Mouse (Mus musculus) frontal cortex, adult (tissue): ENCODE measurements around the gene Akap13.
"Not testable (repeated sequence)": the region's sequence is repeated elsewhere in the genome, so short reads cannot be mapped to it uniquely, and the experiment has no call there.

Experiments
- ATAC-seq: cut with Nextera tagmentation; 2 replicates; pipeline ENCODE4 v1.9.2; 2017; ENCODE audit warnings: mild to moderate bottlenecking, moderate library complexity, mixed read lengths; ENCODE audit not compliant: low TSS enrichment

Akap13 gene

DNA sequence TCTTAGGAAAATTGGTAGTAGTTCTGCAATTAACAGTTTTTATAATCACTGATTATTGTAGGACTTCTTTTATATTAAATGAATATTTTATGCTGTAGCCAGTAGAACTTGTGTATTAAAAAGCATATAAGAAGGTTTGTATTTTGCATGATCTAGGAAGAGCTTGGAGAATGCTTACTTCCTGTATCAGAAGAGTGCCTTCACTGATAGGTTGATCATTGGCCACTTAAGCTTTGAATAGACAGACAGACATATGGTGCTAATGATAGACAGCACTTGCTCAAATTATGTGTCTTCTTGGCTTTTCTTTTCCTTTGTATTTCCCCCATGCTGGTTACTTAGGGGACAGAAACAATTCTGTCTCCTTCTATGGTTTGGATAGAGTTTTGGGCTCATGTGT is 139.9 kb downstream of the Akap13 start:
- ATAC-seq = no peak

DNA sequence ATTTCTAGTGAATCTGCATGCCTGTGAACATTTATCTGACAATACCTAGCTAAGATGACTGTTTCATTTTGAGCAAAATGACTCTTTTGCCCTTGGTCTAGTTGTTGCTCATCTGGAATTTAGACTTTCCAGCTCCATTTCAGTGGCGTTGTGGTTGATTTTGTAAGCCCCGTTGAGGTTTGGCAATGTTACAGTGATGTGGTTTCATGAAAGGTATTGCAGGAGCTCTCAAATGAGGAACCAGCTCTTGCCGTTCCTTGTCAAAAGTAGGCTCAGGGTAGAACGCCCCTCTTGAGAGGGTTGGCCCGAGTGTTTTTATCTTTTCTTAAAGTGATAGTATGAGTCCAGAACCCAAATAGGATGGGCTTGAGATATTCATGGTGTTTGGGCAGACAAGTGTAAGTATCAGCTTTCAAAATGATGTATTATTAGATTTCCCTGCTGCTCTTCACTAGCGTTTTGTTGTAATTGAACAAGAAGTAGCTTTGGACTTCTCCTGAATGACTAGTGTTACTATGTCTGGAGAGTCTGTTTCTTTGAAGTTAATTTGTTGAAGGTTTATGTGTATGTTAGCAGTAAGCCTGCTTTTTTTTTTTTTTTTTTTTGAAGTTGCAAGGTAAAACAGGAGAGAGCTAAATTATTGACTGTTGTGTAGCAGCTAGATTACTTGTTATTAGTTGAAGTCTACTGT is 140.9 kb downstream of the Akap13 start:
- no peak for ATAC-seq

DNA sequence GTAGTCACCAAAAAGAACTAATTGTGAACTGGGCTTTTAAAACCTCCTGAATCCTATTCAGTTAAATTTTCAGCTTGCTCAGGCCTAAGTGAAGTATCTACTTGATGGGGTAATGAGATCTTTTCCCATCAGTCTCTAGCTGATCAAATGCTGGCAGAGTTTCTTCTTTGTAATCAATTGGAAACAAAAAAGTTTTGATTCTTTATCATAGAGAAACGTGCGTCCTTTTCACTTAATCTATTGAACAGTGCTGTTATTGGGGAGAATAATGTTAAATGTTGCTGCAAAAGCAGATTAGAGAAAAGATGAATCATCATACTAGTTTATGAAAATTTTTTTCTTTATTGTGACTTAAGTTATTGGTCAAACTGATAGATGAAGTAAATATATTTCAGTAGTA is 142.5 kb downstream of the Akap13 start:
- ATAC-seq = no peak

DNA sequence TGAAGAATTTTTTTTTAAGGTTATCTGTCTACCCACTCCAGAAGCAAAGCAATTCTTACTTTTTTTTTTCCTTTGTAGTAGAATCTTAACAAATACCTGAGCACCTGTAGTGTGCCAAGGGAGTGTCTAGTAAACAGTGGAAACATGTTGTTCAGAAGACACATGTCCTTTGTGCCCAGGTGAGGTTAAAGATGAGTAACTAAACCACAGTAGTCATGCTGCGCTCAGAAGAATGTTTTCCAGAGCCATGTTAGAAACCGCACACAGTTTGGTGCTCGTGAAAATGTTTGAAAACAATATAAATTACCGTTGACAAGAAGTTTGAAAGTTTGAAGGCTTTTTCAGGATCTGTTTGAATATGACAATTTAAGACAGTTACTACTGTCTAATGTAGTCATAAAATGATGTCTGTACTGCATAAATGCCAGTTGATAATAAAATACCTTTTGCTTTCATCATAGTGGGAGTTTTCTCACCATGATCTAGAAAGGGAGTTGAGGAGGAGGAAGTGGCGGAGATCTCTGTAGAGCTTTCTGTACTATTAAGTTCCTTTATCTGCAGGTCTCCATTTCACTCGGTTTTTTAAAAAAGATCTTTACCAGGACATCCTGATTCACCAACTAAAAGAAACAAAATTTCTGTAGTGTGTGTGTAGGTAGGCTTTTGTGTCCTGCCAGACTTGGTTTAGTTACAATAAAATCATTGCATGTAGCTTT is 145.2 kb downstream of the Akap13 start:
- no peak for ATAC-seq

DNA sequence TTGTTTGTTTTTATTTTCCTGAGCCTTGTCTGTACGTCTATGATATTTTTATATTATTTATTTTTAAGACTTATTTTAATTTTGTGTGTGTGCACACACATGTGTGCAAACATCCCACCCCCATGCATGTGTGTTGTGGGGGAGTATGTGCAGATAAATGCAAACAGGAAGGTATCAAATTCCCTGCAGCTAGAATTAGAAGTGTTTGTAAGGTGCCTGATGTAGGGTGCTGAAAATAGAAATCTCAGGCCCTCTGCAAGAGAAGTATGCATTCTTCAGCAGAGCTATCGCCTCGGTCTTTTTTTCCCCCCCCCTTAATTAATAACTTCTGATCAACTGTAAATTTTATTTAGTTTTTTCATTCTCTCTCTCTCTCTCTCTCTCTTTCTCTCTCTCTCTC is 151.9 kb downstream of the Akap13 start:
- no peak for ATAC-seq

DNA sequence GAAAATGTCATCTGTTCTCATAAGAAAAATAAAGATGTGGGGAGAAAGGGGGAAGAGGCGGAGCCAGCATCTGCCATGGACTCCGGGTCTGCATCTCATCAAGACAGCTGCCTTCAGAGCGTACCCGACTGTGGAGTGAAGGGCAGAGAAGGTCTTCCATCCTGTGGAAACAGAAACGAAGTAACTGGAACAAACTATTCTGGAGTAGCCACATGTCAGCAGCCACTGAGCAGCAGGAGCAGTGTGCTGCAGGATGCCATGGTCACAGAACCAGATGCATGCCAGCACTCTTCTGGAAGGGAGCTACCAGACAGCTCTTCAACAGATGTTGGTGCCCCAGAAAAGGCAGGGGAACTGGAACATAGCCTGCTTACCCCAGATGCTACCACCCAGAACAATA is 153.4 kb downstream of the Akap13 start:
- no peak; the same call in 1 of the 2 replicates for ATAC-seq

DNA sequence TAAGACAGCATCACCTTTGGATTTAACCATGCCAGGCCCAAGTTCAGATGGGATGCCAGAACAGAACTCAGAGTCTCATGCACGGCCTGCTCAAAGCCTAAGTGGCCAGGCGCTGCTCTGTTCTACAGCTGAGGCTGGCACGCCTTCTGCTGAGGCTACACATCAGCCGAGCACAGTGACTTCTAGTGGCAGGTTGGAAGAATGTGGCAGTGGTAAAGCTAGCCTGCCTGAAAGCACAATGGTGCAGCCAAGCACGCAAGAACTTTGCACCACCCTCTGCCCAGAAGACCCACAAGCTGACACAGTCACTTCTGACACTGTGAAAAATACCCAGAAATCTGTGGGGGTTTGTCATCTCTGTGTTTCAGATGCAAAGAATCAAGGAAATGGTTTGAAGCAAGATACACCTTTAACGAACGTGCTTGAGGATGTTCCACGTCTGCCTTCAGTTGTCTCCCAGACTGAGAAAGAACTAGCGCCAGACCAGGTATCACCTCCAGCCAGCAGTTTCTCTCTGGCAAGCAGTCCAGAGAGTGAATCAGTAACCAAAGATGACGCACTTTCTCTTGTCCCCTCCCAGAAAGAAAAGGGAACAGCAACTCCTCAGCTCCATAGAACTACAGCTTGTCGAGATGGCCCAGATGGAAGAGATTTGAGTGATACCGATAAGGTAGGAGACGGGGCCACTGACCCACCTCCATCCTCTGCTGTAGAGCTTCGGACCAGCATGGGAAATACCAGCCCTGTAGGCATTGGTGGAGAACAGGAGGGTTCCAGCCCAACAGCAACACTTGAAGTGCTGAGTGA is 154.3 kb downstream of the Akap13 start:
- peak; percentile 82 for ATAC-seq

DNA sequence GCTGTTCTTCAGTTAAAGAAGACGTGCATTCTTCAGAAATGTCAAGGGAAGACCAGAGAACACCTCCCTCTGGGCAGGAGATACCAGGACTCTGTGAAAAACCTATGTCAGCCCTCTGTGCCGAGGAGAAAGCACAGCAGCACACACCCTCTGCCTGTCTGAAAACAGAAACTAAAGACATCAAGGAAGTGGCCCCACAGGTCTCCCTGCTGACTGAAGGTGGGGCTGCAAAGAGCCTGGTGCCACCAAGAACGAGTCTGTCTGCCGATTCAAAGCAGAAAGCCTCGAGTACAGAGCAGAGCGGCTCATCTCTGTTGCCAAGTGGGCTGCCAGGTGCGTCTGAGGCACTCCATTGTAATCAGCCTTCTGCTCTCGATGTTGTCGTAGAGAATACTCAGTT is 155.1 kb downstream of the Akap13 start:
- ATAC-seq = no peak

DNA sequence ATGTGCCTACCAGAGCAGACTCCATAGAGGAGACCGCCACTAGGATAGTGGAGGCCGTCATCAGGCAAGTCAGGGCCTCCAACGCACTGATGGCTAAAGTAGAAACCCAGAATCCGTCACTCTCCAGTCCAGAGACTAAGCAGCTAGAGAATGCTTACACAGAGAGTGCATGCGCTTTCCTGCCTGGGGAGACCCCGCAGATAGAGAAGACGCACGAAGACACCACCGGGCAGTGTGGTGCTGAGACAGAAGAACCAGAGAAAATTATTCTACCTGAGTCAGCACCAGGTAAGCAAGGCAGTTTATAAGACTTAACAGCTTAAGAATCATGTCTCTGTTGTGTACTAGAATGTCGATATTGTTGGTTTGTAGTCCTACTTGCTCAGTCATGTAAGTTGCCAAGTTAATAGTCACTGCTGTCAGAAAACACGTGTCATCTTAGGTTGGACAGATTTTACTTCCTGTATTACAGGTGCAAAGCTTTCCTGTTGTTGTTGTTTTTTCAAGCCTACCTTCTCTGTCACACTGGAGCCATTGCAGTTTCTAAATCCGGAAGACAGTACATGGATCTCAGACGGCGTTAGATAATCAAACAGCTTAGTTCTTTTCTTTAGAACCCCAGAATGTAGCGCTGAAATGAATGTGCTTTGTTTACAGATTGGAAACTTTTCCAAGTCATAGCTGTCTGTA is 156.1 kb downstream of the Akap13 start:
- ATAC-seq = no peak

DNA sequence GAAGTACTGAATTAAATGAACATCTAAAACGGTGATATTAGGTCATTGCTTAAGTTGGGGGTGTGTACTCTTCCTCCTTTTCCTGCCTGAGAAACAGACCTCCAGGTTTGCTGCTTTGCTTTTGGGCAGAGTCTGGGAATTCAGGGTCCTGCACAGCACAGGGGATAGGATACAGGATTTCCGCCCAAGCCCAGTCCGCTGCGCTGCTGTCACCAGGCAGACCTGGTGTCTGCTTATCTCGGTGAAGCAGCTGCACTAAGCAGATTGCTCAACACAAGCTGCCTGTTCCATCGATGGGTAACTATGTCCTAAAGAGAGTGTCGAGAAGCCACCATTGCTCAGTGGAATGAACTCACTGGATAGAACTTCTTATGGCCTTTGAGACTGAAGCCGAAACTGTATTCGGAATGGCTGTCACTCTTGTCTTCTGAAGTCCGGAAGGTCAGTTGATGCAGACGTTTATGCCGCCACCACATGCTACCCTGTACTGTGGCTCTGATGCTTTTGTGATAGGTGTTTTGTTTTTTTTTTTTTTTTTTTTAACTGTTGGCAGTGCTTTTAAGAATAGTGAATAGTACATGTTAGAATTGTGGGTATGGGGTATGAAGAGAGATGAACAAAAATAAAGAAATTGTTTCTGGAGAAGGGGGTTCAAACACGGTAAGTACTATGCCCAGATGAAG is 156.8 kb downstream of the Akap13 start:
- ATAC-seq = no peak

DNA sequence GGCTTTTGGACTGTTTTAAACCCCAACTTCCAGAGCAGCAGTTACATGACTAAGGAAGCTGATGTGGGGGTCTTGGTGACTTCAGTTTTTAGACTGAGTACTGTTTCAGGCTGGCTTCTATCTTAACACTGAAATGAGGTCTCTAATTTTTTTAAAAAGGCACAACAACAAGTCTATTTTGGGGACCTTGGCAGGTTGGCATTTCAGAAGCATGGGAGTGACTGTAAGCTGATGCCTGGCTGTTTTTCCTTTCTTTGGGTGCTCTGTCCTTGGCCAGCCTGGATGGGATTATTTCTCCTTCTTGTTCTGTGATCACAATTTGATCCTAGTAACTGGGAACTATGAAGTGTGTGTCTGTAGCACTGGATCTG is 157.3 kb downstream of the Akap13 start:
- no peak for ATAC-seq

DNA sequence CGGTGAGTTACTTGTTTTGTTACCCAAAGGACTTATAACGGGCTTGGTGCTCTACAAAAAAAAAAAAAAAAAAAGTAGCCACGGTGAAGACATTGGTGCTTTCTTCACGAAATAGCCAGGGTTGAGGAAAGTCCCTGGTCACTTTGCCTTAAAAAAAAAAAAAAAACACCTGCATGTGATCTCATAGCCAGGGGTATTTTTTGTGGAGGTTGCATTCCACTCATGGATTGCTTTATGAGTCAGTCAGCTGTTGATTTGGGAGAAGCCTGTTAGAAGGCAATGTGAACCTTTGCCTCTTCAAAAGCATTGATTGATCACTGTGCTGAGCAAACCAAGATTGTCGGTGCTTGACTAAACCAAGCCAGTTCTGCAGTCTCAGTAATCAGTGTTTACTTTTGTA is 157.9 kb downstream of the Akap13 start:
- ATAC-seq = no peak

DNA sequence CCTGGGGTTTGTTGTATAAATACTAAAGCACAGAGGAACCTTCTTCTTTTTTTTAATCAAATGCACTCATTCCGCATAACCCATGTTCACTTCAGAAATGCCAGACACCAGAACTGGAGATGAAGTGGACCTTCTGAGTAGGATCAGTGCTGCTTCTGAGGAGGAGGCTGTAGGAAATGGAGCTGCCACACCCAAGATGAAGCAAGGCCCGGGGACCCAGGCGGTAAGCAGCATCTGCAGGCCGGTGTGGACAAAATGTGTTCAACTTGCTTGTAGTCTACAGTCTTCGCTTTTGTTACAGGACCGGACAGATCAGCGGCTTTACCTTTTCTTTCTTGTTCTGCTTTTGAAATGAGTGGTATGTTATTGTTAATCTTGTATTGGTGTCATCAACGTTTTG is 159.5 kb downstream of the Akap13 start:
- no peak for ATAC-seq

DNA sequence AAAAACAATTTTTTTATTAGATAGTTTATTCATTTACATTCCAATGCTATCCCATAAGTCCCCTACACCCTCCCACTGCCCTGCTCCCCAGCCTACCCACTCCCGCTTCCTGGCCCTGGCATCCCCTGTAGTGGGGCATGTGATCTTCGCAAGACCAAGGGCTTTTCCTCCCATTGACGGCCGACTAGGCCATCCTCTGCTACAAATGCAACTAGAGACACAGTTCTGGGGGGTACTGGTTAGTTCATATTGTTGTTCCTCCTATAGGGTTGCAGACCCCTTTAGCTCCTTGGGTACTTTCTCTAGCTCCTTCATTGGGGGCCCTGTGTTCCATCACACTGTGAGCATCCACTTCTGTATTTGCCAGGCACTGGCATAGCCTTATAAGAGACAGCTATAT is 161.9 kb downstream of the Akap13 start:
- not testable (repeated sequence) for ATAC-seq

DNA sequence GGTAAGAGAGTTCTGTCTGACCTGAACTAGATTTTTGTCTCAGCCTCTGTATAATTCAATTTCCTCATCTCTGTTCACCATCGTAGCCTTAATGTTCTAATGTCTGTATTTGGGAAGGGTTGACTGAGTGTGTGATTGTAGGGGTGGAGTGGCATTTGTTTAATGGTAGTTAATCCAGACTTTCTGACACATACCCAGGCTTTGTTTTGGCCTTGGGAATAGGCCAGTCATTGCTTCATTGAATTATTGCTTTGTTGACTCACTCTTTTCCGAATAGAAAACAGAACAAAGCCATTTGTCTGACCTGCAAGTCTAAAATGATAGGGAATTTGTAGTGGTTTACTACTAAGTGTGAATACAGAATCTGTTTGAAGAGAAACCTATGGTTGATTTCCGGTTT is 163.4 kb downstream of the Akap13 start:
- ATAC-seq = no peak

DNA sequence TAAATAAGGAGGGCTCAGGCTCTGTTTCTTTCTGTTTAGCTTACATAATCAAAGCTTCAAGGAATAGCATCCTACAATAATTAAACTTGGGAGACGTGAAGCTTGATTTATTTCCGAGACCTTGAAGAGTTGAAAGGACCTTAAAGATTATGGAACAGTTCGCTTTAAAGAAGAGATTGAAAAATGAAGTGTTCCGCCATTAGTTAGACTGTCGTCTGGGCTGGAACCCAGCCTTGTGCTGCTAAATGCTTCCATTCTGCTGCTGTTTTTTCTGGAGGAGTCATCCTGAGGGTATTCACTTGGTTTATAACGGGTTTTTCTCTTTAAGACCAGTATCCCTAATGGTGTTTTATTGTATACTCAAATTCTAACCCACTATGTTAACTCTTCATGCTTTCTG is 164.5 kb downstream of the Akap13 start:
- no peak for ATAC-seq

DNA sequence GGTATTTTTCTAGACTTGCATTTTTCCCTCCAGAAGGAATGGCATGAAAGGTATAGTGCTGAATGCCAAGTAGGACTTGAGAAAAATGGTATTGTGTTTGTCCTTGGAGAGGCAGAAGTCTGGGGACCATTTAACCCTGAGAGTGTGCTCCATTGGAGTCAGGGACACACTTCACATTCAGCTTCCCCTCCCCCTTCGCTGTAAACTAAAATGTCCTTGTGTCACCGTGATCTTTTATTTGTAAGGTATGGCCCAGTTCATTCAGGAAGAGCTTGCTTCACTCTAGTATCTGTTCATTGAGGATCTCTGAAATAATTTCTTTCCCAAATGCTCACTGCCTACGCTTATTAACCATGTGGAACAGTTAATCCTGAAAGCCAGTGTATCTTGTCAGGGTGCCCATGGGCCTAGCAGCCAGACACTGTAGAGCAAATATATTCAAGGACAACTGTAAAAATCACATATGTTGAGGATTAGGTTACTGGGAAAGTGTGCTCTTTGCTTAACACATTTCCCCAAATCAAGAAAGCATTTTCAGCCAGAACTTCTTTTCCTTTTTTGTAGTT is 165.1 kb downstream of the Akap13 start:
- ATAC-seq = no peak

DNA sequence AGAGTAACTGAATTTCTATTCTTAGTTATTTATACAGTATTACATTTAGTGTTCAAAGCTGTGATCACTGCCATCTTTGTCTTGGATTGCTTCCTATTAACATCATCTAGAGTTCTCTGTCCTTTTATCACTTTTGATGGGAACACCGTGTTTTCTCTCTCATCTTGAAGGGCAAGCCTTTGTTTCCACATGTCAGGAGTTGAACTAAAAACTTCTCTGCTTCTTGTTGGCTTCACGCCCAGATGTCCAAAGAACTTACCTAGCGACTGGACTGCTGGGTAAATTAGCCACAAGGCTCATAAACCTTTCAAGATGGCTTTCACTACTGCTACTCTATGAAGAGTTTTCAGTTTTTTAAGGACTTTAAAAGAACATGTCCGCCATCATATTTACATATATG is 165.6 kb downstream of the Akap13 start:
- no peak for ATAC-seq

DNA sequence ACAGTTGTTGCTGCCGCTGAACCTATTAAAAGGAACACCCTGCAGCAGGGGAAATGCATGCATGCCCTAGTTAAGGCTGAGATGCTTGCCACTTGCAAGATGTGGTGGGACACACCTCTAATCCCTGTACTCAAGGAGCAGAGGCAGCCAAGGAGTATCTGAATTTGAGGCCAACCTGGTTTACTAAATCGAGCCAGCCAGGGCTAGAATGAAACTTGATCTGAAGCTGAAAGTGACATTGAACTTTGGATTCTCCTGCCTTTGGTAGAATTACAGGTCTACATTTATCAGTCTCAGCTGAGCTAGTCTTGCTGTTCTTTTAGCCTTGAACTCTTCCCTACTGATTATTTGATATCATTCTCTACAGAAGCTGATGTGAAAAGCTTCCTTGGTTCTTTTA is 172.5 kb downstream of the Akap13 start:
- ATAC-seq = no peak

DNA sequence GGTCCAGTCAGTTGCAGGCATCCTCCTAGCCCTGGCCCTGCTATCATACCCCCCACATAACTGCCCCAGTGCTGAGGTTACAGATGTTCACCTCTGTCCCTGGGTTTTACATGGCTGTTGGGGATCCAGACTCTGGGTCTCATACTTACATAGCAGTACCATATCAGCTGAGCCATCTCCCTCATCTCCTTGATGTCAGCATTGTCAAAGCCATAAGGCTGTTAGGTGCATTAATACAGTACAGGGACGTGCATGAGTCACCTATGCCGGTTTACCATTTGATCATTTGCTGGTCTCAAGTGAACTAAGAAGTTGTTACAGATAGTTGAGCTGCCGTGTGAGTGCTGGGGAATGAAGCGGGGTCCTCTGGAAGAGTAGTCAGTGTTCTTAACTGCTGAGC is 174.3 kb downstream of the Akap13 start:
- no peak for ATAC-seq

DNA sequence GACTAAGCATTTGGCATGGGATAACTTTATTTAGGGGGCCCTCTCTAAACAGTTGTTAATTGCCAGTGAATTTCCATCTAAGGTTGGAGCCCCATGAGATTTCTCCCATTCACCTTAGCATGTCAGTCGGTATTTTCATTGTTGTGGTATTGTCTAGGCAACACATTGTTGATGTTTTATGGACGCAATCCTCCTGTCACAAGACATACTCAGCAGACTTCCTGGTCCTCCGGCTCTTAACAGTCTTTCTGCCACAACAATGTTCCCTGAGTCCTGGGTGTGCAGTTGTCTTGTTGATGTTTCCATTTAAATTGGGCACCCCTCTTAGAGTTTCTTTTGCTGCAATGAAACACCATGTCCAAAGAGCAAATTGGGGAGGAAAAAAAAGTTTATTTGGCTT is 177.6 kb downstream of the Akap13 start:
- no peak for ATAC-seq
